Mouse (Mus musculus) brain, adult 2 months (tissue): ENCODE results near the gene Fkbp2.
A peak's percentile ranks its signal among the peaks of the same experiment; 100 is the strongest.

Experiments used
- DNase-seq: peaks from one replicate; pipeline ENCODE4 v3.0.0; 2011; ENCODE audit warnings: low read depth, low spot score

The Fkbp2 gene

DNA sequence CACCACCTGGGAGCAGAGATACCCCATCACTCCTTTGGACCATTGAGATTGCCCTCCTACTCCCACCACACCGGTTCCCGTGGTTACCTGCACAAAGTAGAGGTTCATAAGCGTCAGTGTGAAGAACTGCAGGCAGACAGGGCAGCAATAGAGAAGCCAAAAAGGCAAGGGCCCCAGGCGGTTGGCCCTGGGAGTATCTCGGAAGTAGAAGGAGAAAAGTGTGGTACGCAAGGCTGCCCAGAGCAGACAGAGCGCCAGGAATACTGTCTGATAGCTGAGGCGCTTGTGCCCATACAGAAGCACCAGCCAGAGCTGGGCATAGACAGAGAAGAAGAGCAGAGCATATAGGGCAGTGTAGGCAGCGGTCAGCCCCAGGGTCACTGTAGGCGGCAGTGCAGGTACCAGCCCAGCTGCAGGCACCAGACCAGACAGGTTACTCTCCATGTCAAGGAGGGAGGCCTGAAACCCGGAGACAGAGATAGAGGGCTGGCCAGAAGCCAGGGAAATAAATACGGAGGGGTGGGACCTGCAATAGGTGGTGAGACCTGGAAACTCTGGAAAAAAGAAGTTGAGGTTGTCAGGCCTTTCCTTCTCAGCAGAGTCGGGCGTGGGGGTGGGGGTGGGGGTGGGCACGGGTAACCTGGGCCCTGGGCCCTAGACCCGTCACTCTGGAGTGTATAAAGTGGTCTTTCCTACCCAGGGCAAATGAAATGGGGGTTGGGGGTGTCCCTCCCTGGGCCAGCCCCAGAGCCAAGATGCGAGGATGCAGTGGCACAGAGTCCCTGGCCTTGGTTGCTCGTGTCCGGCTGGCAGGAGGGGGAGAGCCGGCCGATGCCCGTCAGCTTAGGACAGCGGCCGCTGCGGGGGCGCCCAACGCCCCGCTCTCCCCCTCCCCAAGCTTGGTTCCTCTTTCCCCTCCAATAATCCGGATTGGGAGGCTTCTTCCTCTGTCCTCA lies 39.6 kb downstream of the Fkbp2 start:
- no peak for DNase-seq

DNA sequence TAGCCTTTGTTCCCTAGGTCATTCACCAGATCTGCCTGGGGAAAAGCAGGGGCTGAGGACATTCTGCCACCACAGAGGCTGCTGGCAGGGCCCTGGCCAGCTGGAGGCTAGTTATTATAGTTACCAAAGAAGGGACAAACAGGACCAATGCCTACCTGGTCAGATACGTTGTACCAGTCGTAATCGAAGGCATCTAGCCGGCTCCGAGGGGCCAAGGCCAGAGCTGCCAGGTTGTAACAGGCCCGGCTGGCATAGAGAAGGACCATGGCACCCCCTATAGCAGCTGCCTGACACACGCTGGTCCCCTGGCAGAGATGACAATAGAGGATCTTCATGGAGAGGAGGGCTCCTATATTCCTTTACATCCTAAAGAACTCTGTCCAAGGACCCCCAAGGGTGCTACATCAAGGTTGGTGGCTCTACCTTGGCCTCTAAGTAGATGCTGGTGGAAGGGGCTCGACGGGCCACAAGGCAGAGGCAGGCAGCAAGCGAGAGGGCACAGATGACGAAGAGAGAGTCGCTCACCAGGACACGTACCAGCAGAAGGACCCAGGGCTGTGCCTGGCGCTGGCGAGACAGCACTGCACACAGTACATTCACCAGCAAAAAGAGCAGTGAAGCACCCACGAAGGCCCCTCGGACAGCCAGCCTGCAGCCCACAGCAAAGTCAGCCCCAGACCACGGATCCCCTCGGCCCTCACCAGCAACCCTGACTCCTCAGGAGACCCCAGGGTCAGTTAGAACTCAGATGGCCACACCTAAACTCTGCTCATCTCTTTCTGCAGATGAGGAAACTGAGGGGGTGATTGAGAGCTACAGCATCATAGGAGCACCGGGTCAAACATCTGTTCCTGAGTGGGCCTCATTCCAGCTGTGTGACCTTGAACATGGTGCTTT lies 40.9 kb downstream of the Fkbp2 start:
- DNase-seq = peak; percentile 41

DNA sequence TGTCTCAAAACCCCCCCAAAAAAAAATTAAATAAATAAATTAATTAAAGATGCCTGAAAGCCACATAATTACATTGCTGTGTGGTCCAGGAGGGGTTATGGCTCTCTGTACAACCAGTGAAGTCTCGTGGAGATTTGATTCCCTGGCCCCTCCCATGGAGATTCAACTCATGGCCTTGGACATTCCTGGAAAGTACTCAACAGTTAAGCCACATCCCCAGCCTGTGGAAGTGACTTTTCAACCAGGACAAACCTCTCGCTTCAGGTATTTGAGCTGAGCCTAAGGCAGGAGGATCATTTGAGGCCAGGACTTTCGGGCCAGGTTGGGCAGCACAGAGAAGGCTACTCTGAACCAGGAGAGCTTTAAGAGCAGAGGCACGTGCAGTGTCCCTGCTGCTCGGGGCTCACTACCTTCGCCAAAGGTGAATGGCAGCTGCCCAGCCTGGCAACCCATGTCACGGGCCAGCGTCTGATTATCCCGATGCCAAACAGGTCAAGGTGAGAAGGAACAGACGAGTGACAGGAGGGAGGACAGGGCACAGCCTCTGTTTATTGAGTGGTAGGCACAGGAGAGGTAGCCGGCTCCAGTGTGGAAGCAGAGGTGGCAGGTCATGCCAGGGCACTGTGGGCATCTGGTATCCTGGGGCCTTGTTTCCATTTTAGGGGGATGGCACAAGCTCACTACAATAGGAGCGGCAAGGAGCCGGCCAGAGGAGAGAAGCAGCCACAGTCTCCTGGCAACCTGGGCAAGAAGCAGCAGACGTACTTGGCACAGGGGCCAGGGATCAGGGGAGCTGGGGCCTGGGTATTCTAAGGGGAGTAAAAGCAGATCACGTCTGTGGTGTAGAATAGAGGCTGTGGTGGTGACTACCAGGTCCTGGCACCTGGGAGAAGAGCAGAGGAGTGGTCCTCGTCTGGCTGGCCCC lies 42.5 kb downstream of the Fkbp2 start:
- DNase-seq = peak; percentile 63

DNA sequence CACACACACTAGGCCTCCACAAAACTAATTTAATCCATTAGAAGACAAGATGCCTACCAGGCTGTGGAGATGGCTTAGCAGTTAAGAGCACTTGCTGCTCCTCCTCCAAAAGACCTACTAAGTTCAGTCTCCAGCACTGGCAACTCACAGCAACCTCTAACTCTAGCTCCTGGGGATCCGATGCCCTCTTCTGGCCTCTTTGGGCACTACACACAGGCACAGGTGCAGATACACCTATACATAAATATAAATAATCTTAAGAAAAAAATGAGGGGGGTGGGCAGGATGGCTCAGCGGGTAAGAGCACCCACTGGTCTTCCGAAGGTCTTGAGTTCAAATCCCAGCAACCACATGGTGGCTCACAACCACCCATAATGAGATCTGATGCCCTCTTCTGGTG lies 44.0 kb downstream of the Fkbp2 start:
- DNase-seq = no peak

GRCm38 (mm10) chr19:6934195-6934977 lies 45.9 kb downstream of the Fkbp2 start, which contains the start of gene Kcnk4:
TSS of gene Kcnk4 (minus strand) at chr19:6934515.
- DNase-seq = peak; percentile 44

GRCm38 (mm10) chr19:6933436-6934194 lies 46.7 kb downstream of the Fkbp2 start:
- peak; percentile 84 for DNase-seq

GRCm38 (mm10) chr19:6933102-6933435 lies 47.2 kb downstream of the Fkbp2 start:
- DNase-seq = no peak

GRCm38 (mm10) chr19:6932018-6932417 lies 48.3 kb downstream of the Fkbp2 start:
- DNase-seq = no peak

GRCm38 (mm10) chr19:6931002-6931401 lies 49.3 kb downstream of the Fkbp2 start:
- peak; percentile 37 for DNase-seq

- DNase-seq = no peak
Measured at GRCm38 (mm10) chr19:6928080-6928479, 52.2 kb downstream of the Fkbp2 start.
